Mouse (Mus musculus) hindbrain, embryonic 16.5 days (tissue): ENCODE data around the gene Il12a. TPM values are rescaled to one million over a fixed set of nuclear protein-coding genes. Genes with fewer than 3 reads are reported as not detected.
A peak's percentile ranks its signal among the peaks of the same experiment; 100 is the strongest.
"Not testable (repeated sequence)": the region's sequence is repeated elsewhere in the genome, so short reads cannot be mapped to it uniquely, and the experiment has no call there.

Source experiments
- ATAC-seq: fragments of 200-750 bp; cut with Nextera tagmentation; 2 replicates; pipeline ENCODE4 v1.8.0; 2017; ENCODE audit warnings: moderate TSS enrichment, moderate library complexity
- H3K27ac ChIP-seq: fragments of 300-500 bp; sonication (generic); 2 replicates; pipeline ENCODE4 v1.5.1; 2014; ENCODE audit warnings: low read depth, mild to moderate bottlenecking, control low read depth, low read length, moderate library complexity
- H3K27me3 ChIP-seq: fragments of 300-500 bp; sonication (generic); replicated peaks from 2 replicates; pipeline ENCODE4 v1.6.1; 2014; ENCODE audit warnings: low read length; ENCODE audit not compliant: control insufficient read depth, insufficient read depth
- H3K36me3 ChIP-seq: fragments of 300-500 bp; sonication (generic); 2 replicates; pipeline ENCODE4 v1.6.1; 2014; ENCODE audit warnings: mild to moderate bottlenecking, low read length, moderate library complexity, mixed read lengths; ENCODE audit not compliant: control insufficient read depth, insufficient read depth
- H3K4me1 ChIP-seq: fragments of 300-500 bp; sonication (generic); 2 replicates; pipeline ENCODE4 v1.6.1; 2014; ENCODE audit warnings: low read depth, low read length; ENCODE audit not compliant: control insufficient read depth, insufficient read depth
- H3K4me2 ChIP-seq: fragments of 300-500 bp; sonication (generic); 2 replicates; pipeline ENCODE4 v1.6.1; 2014; ENCODE audit warnings: mild to moderate bottlenecking, low read length, control low read depth, moderate library complexity
- H3K4me3 ChIP-seq: fragments of 300-500 bp; sonication (generic); 2 replicates; pipeline ENCODE4 v1.5.1; 2014; ENCODE audit warnings: mild to moderate bottlenecking, low read length, control low read depth, moderate library complexity
- H3K9ac ChIP-seq: fragments of 300-500 bp; sonication (generic); 2 replicates; pipeline ENCODE4 v1.6.1; 2014; ENCODE audit warnings: low read depth, mild to moderate bottlenecking, control low read depth, low read length, moderate library complexity
- H3K9me3 ChIP-seq: fragments of 300-500 bp; sonication (generic); 2 replicates; pipeline ENCODE4 v1.6.1; 2014; ENCODE audit warnings: mild to moderate bottlenecking, low read length, moderate library complexity; ENCODE audit not compliant: control insufficient read depth
- WGBS: fragments of 180-500 bp; shearing (Covaris S2); extraction: QIAGEN DNeasy Blood & Tissue Kit; methylation state at CpG from one replicate; pipeline ENCODE4 v1.1.7; 2014; 5-methylcytosine and 5-hydroxymethylcytosine counted together
- polyA plus RNA-seq: library from polyadenylated mRNA; unstranded; fragments of >200 nt; fragmentation: Nextera tagmentation; extraction: Ambion mirVana; gene quantifications from 2 replicates; pipeline ENCODE4 v1.2.1, GENCODE M21; 2015

The Il12a gene
- polyA plus RNA-seq, 1 experiment from 2014 or later, result 0.28 TPM

GRCm38 (mm10) chr3:68711510-68711909, 21.1 kb downstream of the Il12a start:
- Histone ChIP-seq H3K4me3 (no peak overlapping the region), H3K9me3 (no peaks in the 10 kb centered on the region), H3K4me2 (no peak overlapping the region), H3K9ac (no peak overlapping the region), H3K27ac (no peak overlapping the region), H3K36me3 (no peaks in the 10 kb centered on the region), H3K27me3 (no peaks in the 10 kb centered on the region), H3K4me1 (no peaks in the 10 kb centered on the region)
- WGBS, result 91% methylated on average over 5 of the region's 5 CpGs
- ATAC-seq, result no peak

GRCm38 (mm10) chr3:68713550-68713949, 23.1 kb downstream of the Il12a start:
- Histone ChIP-seq H3K9me3 (no peaks in the 10 kb centered on the region), H3K4me2 (peak overlapping the region; percentile 38), H3K36me3 (no peaks in the 10 kb centered on the region), H3K27me3 (no peaks in the 10 kb centered on the region), H3K4me1 (no peaks in the 10 kb centered on the region), H3K4me3 (no peak overlapping the region), H3K9ac (no peak overlapping the region), H3K27ac (no peak overlapping the region)
- 15% methylated on average over 7 of the region's 7 CpGs for WGBS
- ATAC-seq, result peak; percentile 51; the same call in 1 of the 2 replicates

GRCm38 (mm10) chr3:68717346-68717745, 26.9 kb downstream of the Il12a start:
- not testable (repeated sequence) for H3K4me1 ChIP-seq, H3K9me3 ChIP-seq, H3K4me3 ChIP-seq, H3K36me3 ChIP-seq, ATAC-seq, H3K4me2 ChIP-seq, H3K27ac ChIP-seq, H3K9ac ChIP-seq, H3K27me3 ChIP-seq
- 37% methylated on average over 5 of the region's 5 CpGs for WGBS

- H3K9me3 ChIP-seq, result no peaks in the 10 kb centered on the region
- H3K4me2 ChIP-seq, result no peak overlapping the region
- no peaks in the 10 kb centered on the region for H3K4me1 ChIP-seq
- H3K27me3 ChIP-seq, result no peaks in the 10 kb centered on the region
- no peaks in the 10 kb centered on the region for H3K36me3 ChIP-seq
- no peak for ATAC-seq
- no peak overlapping the region for H3K27ac ChIP-seq
- H3K9ac ChIP-seq, result no peak overlapping the region
- no peak overlapping the region for H3K4me3 ChIP-seq
- 73% methylated on average over 8 of the region's 8 CpGs for WGBS
Measured at GRCm38 (mm10) chr3:68719229-68719819, 28.9 kb downstream of the Il12a start.

GRCm38 (mm10) chr3:68720258-68720657, 29.8 kb downstream of the Il12a start:
- 38% methylated on average over 13 of the region's 13 CpGs for WGBS
- no peak for ATAC-seq

GRCm38 (mm10) chr3:68741955-68742354, 51.5 kb downstream of the Il12a start:
- no peak overlapping the region for H3K9ac ChIP-seq
- no peaks in the 10 kb centered on the region for H3K27me3 ChIP-seq
- no peak overlapping the region for H3K27ac ChIP-seq
- no peak for ATAC-seq
- no peak overlapping the region for H3K4me2 ChIP-seq
- H3K36me3 ChIP-seq, result no peaks in the 10 kb centered on the region
- H3K4me3 ChIP-seq, result no peak overlapping the region
- no peaks in the 10 kb centered on the region for H3K9me3 ChIP-seq
- no peaks in the 10 kb centered on the region for H3K4me1 ChIP-seq
- WGBS, result 76% methylated on average over 7 of the region's 7 CpGs

More at GRCm38 (mm10) chr3:68720258-68720657, 29.8 kb downstream of the Il12a start:
- no peak overlapping the region for H3K27ac ChIP-seq
- no peaks in the 10 kb centered on the region for H3K9me3 ChIP-seq
- no peak overlapping the region for H3K9ac ChIP-seq
- H3K4me2 ChIP-seq, result no peak overlapping the region
- no peaks in the 10 kb centered on the region for H3K27me3 ChIP-seq
- H3K4me3 ChIP-seq, result no peak overlapping the region
- H3K4me1 ChIP-seq, result no peaks in the 10 kb centered on the region
- H3K36me3 ChIP-seq, result no peaks in the 10 kb centered on the region

- no peak for ATAC-seq
- Histone ChIP-seq H3K27me3 (no peaks in the 10 kb centered on the region), H3K4me3 (no peak overlapping the region), H3K9me3 (no peaks in the 10 kb centered on the region), H3K9ac (no peak overlapping the region), H3K4me2 (no peak overlapping the region), H3K27ac (no peak overlapping the region), H3K4me1 (no peaks in the 10 kb centered on the region), H3K36me3 (no peaks in the 10 kb centered on the region)
- WGBS, result 77% methylated on average over 9 of the region's 9 CpGs
Measured at GRCm38 (mm10) chr3:68742718-68743471, 52.5 kb downstream of the Il12a start.

GRCm38 (mm10) chr3:68743472-68743732, 53.0 kb downstream of the Il12a start:
- WGBS, result 40% methylated on average over 3 of the region's 3 CpGs
- Histone ChIP-seq H3K4me1 (no peaks in the 10 kb centered on the region), H3K9ac (no peak overlapping the region), H3K4me3 (no peak overlapping the region), H3K36me3 (no peaks in the 10 kb centered on the region), H3K4me2 (no peak overlapping the region), H3K9me3 (no peaks in the 10 kb centered on the region), H3K27ac (no peak overlapping the region), H3K27me3 (no peaks in the 10 kb centered on the region)
- ATAC-seq, result no peak

- no peak overlapping the region for H3K9ac ChIP-seq
- H3K36me3 ChIP-seq, result no peaks in the 10 kb centered on the region
- no peaks in the 10 kb centered on the region for H3K27me3 ChIP-seq
- WGBS, result 91% methylated on average over 1 of the region's 1 CpGs
- ATAC-seq, result peak; percentile 56; the same call in 1 of the 2 replicates
- no peaks in the 10 kb centered on the region for H3K4me1 ChIP-seq
- H3K27ac ChIP-seq, result no peak overlapping the region
- H3K4me3 ChIP-seq, result no peak overlapping the region
- no peak overlapping the region for H3K4me2 ChIP-seq
- no peaks in the 10 kb centered on the region for H3K9me3 ChIP-seq
Measured at GRCm38 (mm10) chr3:68744162-68744561, 53.7 kb downstream of the Il12a start.
